Mouse (Mus musculus) ES-E14 (cell line): ENCODE results near the gene Akap10.

ENCODE experiments used
- HCFC1 ChIP-seq: IDR thresholded peaks from 2 replicates; pipeline ENCODE4 v1.6.1; 2012; ENCODE audit warnings: low read length, inconsistent platforms, borderline replicate concordance; ENCODE audit not compliant: insufficient read depth
- ZC3H11A ChIP-seq: IDR thresholded peaks from 2 replicates; pipeline ENCODE4 v1.6.1; 2012; ENCODE audit warnings: low read depth, mild to moderate bottlenecking, inconsistent platforms, low read length, borderline replicate concordance
- ZNF384 ChIP-seq: IDR thresholded peaks from 2 replicates; pipeline ENCODE4 v1.6.1; 2012; ENCODE audit warnings: low read depth, low read length, inconsistent platforms

DNA sequence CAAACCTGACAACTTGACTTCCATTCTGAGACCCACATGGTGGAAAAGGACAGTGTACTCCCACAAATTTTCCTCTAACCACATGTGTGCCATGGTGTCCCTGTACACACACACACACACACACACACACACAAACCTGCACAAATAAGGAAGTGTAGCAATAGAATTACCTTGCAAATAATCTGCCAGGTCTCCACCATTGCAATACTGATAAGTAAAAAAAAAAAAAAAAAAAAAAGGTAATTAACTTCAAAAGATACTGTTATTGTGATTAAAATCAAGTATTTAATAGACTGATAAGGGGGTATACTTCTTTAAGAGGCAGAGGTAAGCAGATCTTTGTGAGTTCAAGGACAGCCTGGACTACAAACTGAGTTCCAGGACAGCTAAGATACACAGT lies 90.1 kb downstream of the Akap10 start:
- TF ChIP-seq ZNF384 (no peak), ZC3H11A (no peak), HCFC1 (no peak)
